Mouse (Mus musculus) hindbrain, embryonic 12.5 days (tissue): ENCODE data around the gene Mcmbp. TPM values are rescaled to one million over a fixed set of nuclear protein-coding genes. Genes with fewer than 3 reads are reported as not detected.

Source experiments
- ATAC-seq: fragments of 200-750 bp; cut with Nextera tagmentation; 2 replicates; pipeline ENCODE4 v1.8.0; 2017; ENCODE audit warnings: moderate TSS enrichment; ENCODE audit not compliant: low FRiP score
- H3K27ac ChIP-seq: fragments of 300-500 bp; sonication (generic); 2 replicates; pipeline ENCODE4 v1.5.1; 2016; ENCODE audit warnings: mild to moderate bottlenecking
- H3K27me3 ChIP-seq: fragments of 300-500 bp; sonication (generic); 2 replicates; pipeline ENCODE4 v1.6.1; 2016; ENCODE audit warnings: mild to moderate bottlenecking
- H3K36me3 ChIP-seq: fragments of 300-500 bp; sonication (generic); 2 replicates; pipeline ENCODE4 v1.6.1; 2016; ENCODE audit warnings: mild to moderate bottlenecking
- H3K4me1 ChIP-seq: fragments of 300-500 bp; sonication (generic); 2 replicates; pipeline ENCODE4 v1.6.1; 2016
- H3K4me2 ChIP-seq: fragments of 300-500 bp; sonication (generic); replicated peaks from 2 replicates; pipeline ENCODE4 v1.6.1; 2016; ENCODE audit warnings: mild to moderate bottlenecking
- H3K4me3 ChIP-seq: fragments of 300-500 bp; sonication (generic); 2 replicates; pipeline ENCODE4 v1.5.1; 2016; ENCODE audit warnings: mild to moderate bottlenecking
- H3K9ac ChIP-seq: fragments of 300-500 bp; sonication (generic); 2 replicates; pipeline ENCODE4 v1.6.1; 2016; ENCODE audit warnings: mild to moderate bottlenecking, moderate library complexity
- H3K9me3 ChIP-seq: fragments of 300-500 bp; sonication (generic); replicated peaks from 2 replicates; pipeline ENCODE4 v1.6.1; 2016; ENCODE audit warnings: mild to moderate bottlenecking
- WGBS: fragments of 180-500 bp; shearing (Covaris S2); methylation state at CpG from one replicate; pipeline ENCODE4 v1.1.7; 2016; 5-methylcytosine and 5-hydroxymethylcytosine counted together
- polyA plus RNA-seq: library from polyadenylated mRNA; unstranded; fragments of >200 nt; fragmentation: Nextera tagmentation; extraction: Ambion mirVana; gene quantifications from 2 replicates; pipeline ENCODE4 v1.2.1, GENCODE M21; 2016

Gene Mcmbp
- polyA plus RNA-seq, 1 experiment from 2014 or later, result 70.4 TPM

DNA sequence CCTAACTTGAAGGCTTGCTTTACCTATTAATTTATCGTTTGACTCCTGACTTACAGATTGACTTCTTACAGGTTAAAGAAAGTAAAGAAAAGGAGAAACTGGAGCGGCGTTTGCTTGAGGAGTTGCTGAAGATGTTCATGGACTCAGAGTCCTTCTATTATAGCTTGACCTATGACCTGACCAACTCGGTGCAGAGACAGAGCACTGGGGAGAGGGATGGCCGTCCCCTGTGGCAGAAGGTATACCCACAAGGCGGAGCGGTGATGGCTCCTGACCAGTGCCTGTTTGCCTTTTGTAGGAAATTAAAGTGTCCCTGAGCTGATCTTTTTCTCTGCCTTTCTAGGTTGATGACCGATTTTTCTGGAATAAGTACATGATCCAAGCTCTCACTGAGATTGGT, 76.4 kb downstream of the Mcmbp start:
- no peak overlapping the region for H3K4me2 ChIP-seq
- peaks cover 11% of the 10 kb centered on the region; the same call in 1 of the 2 replicates for H3K36me3 ChIP-seq
- no peaks in the 10 kb centered on the region for H3K9me3 ChIP-seq
- no peak overlapping the region for H3K27ac ChIP-seq
- H3K27me3 ChIP-seq, result no peaks in the 10 kb centered on the region
- H3K4me1 ChIP-seq, result no peaks in the 10 kb centered on the region
- no peak overlapping the region for H3K4me3 ChIP-seq
- 83% methylated on average over 8 of the region's 8 CpGs for WGBS
- no peak for ATAC-seq
- no peak overlapping the region for H3K9ac ChIP-seq

DNA sequence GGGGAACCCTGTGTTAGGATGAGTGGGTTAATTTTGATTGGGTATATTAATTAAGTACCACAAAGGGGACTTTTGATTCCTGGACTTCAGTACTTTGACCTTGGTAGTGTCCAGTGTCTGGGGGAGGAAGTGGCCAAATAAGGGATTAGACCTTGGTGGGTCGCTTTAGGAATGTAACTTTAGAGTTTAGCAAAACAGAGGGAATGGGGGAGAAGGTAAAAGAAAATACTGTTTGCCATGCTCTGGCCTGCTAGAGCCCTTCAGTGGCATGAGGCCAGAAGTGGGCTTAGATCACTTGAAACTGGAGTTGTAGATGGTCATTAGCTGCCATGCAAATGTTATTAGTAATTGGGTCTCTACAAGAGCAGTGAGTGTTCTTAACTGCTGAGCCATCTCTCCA, 83.3 kb downstream of the Mcmbp start:
- Histone ChIP-seq H3K27ac (no peak overlapping the region), H3K27me3 (no peaks in the 10 kb centered on the region), H3K9ac (no peak overlapping the region), H3K4me2 (no peak overlapping the region), H3K9me3 (no peaks in the 10 kb centered on the region), H3K36me3 (no peaks in the 10 kb centered on the region), H3K4me3 (no peak overlapping the region), H3K4me1 (no peaks in the 10 kb centered on the region)
- 63% methylated on average over 1 of the region's 1 CpGs for WGBS
- no peak for ATAC-seq

Other genes starting within 250 kb of the Mcmbp start
- 5.6 and 6.4 TPM in 2 replicates for gene Bag3, start 216.9 kb downstream of the Mcmbp start, polyA plus RNA-seq
- 140 and 158 TPM in 2 replicates for gene Inpp5f, start 129.2 kb downstream of the Mcmbp start, polyA plus RNA-seq
- 43.9 and 44.3 TPM in 2 replicates for gene Sec23ip, start 4.4 kb upstream of the Mcmbp start, polyA plus RNA-seq